Mouse (Mus musculus): ENCODE results near the gene Ptk7. TPM values are rescaled to one million over a fixed set of nuclear protein-coding genes. Genes with fewer than 3 reads are reported as not detected.

The Ptk7 gene
- polyA plus RNA-seq, 1 experiment from 2014 or later, result 25.9 TPM

- ATAC-seq, result no peak
- Histone ChIP-seq H3K36me3 (ENCODE audit: control insufficient read depth, insufficient read depth, low read length) (peaks cover 18% of the 10 kb centered on the region), H3K9me3 (ENCODE audit: control insufficient read depth, low read length) (no peaks in the 10 kb centered on the region), H3K27ac (ENCODE audit: low read depth, low read length) (no peak overlapping the region), H3K4me2 (ENCODE audit: low read length) (no peak overlapping the region), H3K4me1 (ENCODE audit: control insufficient read depth, insufficient read depth, low read depth, low read length) (peaks cover 4% of the 10 kb centered on the region), H3K27me3 (replicated peaks; ENCODE audit: control insufficient read depth, insufficient read depth, low read length) (no peaks in the 10 kb centered on the region), H3K4me3 (ENCODE audit: low read length) (no peak overlapping the region), H3K9ac (ENCODE audit: low read depth, low read length) (no peak overlapping the region)
- WGBS, result 87% methylated on average over 16 of the region's 16 CpGs
These were observed 39.5 kb downstream of the Ptk7 start for GRCm38 (mm10) chr17:46589635-46590314.

- no peak for ATAC-seq
- no peaks in the 10 kb centered on the region for H3K27me3 ChIP-seq (replicated peaks; ENCODE audit: control insufficient read depth, insufficient read depth, low read length)
- peaks cover 18% of the 10 kb centered on the region for H3K36me3 ChIP-seq (ENCODE audit: control insufficient read depth, insufficient read depth, low read length)
- H3K9me3 ChIP-seq (ENCODE audit: control insufficient read depth, low read length), result no peaks in the 10 kb centered on the region
- no peak overlapping the region for H3K27ac ChIP-seq (ENCODE audit: low read depth, low read length)
- H3K9ac ChIP-seq (ENCODE audit: low read depth, low read length), result no peak overlapping the region
- H3K4me2 ChIP-seq (ENCODE audit: low read length), result no peak overlapping the region
- peaks cover 4% of the 10 kb centered on the region for H3K4me1 ChIP-seq (ENCODE audit: control insufficient read depth, insufficient read depth, low read depth, low read length)
- H3K4me3 ChIP-seq (ENCODE audit: low read length), result no peak overlapping the region
- WGBS, result 95% methylated on average over 6 of the region's 6 CpGs
These were observed 40.4 kb downstream of the Ptk7 start for GRCm38 (mm10) chr17:46588913-46589312.

GRCm38 (mm10) chr17:46588173-46588572 lies 41.1 kb downstream of the Ptk7 start:
- H3K9ac ChIP-seq (ENCODE audit: low read depth, low read length), result no peak overlapping the region
- peaks cover 3% of the 10 kb centered on the region for H3K4me1 ChIP-seq (ENCODE audit: control insufficient read depth, insufficient read depth, low read depth, low read length)
- H3K36me3 ChIP-seq (ENCODE audit: control insufficient read depth, insufficient read depth, low read length), result peaks cover 18% of the 10 kb centered on the region
- no peak for ATAC-seq
- no peak overlapping the region for H3K27ac ChIP-seq (ENCODE audit: low read depth, low read length)
- no peaks in the 10 kb centered on the region for H3K27me3 ChIP-seq (replicated peaks; ENCODE audit: control insufficient read depth, insufficient read depth, low read length)
- no peak overlapping the region for H3K4me2 ChIP-seq (ENCODE audit: low read length)
- no peaks in the 10 kb centered on the region for H3K9me3 ChIP-seq (ENCODE audit: control insufficient read depth, low read length)
- 82% methylated on average over 9 of the region's 9 CpGs for WGBS
- no peak overlapping the region for H3K4me3 ChIP-seq (ENCODE audit: low read length)

- H3K4me1 ChIP-seq (ENCODE audit: control insufficient read depth, insufficient read depth, low read depth, low read length), result no peaks in the 10 kb centered on the region
- H3K4me2 ChIP-seq (ENCODE audit: low read length), result no peak overlapping the region
- no peaks in the 10 kb centered on the region for H3K9me3 ChIP-seq (ENCODE audit: control insufficient read depth, low read length)
- H3K36me3 ChIP-seq (ENCODE audit: control insufficient read depth, insufficient read depth, low read length), result peaks cover 18% of the 10 kb centered on the region
- H3K4me3 ChIP-seq (ENCODE audit: low read length), result no peak overlapping the region
- no peak overlapping the region for H3K9ac ChIP-seq (ENCODE audit: low read depth, low read length)
- 93% methylated on average over 8 of the region's 8 CpGs for WGBS
- H3K27me3 ChIP-seq (replicated peaks; ENCODE audit: control insufficient read depth, insufficient read depth, low read length), result no peaks in the 10 kb centered on the region
- no peak overlapping the region for H3K27ac ChIP-seq (ENCODE audit: low read depth, low read length)
- ATAC-seq, result no peak
These were observed 43.0 kb downstream of the Ptk7 start for GRCm38 (mm10) chr17:46586327-46586726.

GRCm38 (mm10) chr17:46578650-46579049 lies 50.7 kb downstream of the Ptk7 start:
- 78% methylated on average over 5 of the region's 5 CpGs for WGBS
- H3K4me2 ChIP-seq (ENCODE audit: low read length), result no peak overlapping the region
- no peaks in the 10 kb centered on the region for H3K9me3 ChIP-seq (ENCODE audit: control insufficient read depth, low read length)
- no peak overlapping the region for H3K9ac ChIP-seq (ENCODE audit: low read depth, low read length)
- H3K27ac ChIP-seq (ENCODE audit: low read depth, low read length), result no peak overlapping the region
- no peaks in the 10 kb centered on the region for H3K27me3 ChIP-seq (replicated peaks; ENCODE audit: control insufficient read depth, insufficient read depth, low read length)
- no peaks in the 10 kb centered on the region for H3K4me1 ChIP-seq (ENCODE audit: control insufficient read depth, insufficient read depth, low read depth, low read length)
- peak; percentile 37; the same call in 1 of the 2 replicates for ATAC-seq
- peaks cover 36% of the 10 kb centered on the region for H3K36me3 ChIP-seq (ENCODE audit: control insufficient read depth, insufficient read depth, low read length)
- H3K4me3 ChIP-seq (ENCODE audit: low read length), result no peak overlapping the region

- no peak overlapping the region for H3K9ac ChIP-seq (ENCODE audit: low read depth, low read length)
- H3K4me3 ChIP-seq (ENCODE audit: low read length), result no peak overlapping the region
- peaks cover 49% of the 10 kb centered on the region for H3K36me3 ChIP-seq (ENCODE audit: control insufficient read depth, insufficient read depth, low read length)
- H3K4me1 ChIP-seq (ENCODE audit: control insufficient read depth, insufficient read depth, low read depth, low read length), result no peaks in the 10 kb centered on the region
- 93% methylated on average over 13 of the region's 13 CpGs for WGBS
- ATAC-seq, result no peak
- no peaks in the 10 kb centered on the region for H3K27me3 ChIP-seq (replicated peaks; ENCODE audit: control insufficient read depth, insufficient read depth, low read length)
- no peaks in the 10 kb centered on the region for H3K9me3 ChIP-seq (ENCODE audit: control insufficient read depth, low read length)
- no peak overlapping the region for H3K27ac ChIP-seq (ENCODE audit: low read depth, low read length)
- no peak overlapping the region for H3K4me2 ChIP-seq (ENCODE audit: low read length)
These were observed 53.2 kb downstream of the Ptk7 start for GRCm38 (mm10) chr17:46576070-46576469.

- Histone ChIP-seq H3K36me3 (ENCODE audit: control insufficient read depth, insufficient read depth, low read length) (peaks cover 49% of the 10 kb centered on the region), H3K27me3 (replicated peaks; ENCODE audit: control insufficient read depth, insufficient read depth, low read length) (no peaks in the 10 kb centered on the region)
- WGBS, result 94% methylated on average over 7 of the region's 7 CpGs
These were observed 54.8 kb downstream of the Ptk7 start for GRCm38 (mm10) chr17:46574535-46574934.

GRCm38 (mm10) chr17:46571005-46571404 lies 58.3 kb downstream of the Ptk7 start:
- no peak for ATAC-seq
- no peak overlapping the region for H3K27ac ChIP-seq (ENCODE audit: low read depth, low read length)
- no peaks in the 10 kb centered on the region for H3K4me1 ChIP-seq (ENCODE audit: control insufficient read depth, insufficient read depth, low read depth, low read length)
- 92% methylated on average over 11 of the region's 11 CpGs for WGBS
- no peak overlapping the region for H3K4me3 ChIP-seq (ENCODE audit: low read length)
- H3K9me3 ChIP-seq (ENCODE audit: control insufficient read depth, low read length), result no peaks in the 10 kb centered on the region
- H3K27me3 ChIP-seq (replicated peaks; ENCODE audit: control insufficient read depth, insufficient read depth, low read length), result no peaks in the 10 kb centered on the region
- peaks cover 42% of the 10 kb centered on the region for H3K36me3 ChIP-seq (ENCODE audit: control insufficient read depth, insufficient read depth, low read length)
- H3K9ac ChIP-seq (ENCODE audit: low read depth, low read length), result no peak overlapping the region
- H3K4me2 ChIP-seq (ENCODE audit: low read length), result no peak overlapping the region

More at GRCm38 (mm10) chr17:46574535-46574934, 54.8 kb downstream of the Ptk7 start:
- Histone ChIP-seq H3K9me3 (ENCODE audit: control insufficient read depth, low read length) (no peaks in the 10 kb centered on the region), H3K4me2 (ENCODE audit: low read length) (no peak overlapping the region), H3K4me3 (ENCODE audit: low read length) (no peak overlapping the region), H3K9ac (ENCODE audit: low read depth, low read length) (no peak overlapping the region), H3K4me1 (ENCODE audit: control insufficient read depth, insufficient read depth, low read depth, low read length) (no peaks in the 10 kb centered on the region), H3K27ac (ENCODE audit: low read depth, low read length) (no peak overlapping the region)
- ATAC-seq, result no peak

- Histone ChIP-seq H3K27ac (ENCODE audit: low read depth, low read length) (no peak overlapping the region), H3K9ac (ENCODE audit: low read depth, low read length) (no peak overlapping the region), H3K4me2 (ENCODE audit: low read length) (no peak overlapping the region), H3K9me3 (ENCODE audit: control insufficient read depth, low read length) (no peaks in the 10 kb centered on the region), H3K4me3 (ENCODE audit: low read length) (no peak overlapping the region), H3K4me1 (ENCODE audit: control insufficient read depth, insufficient read depth, low read depth, low read length) (peaks cover 7% of the 10 kb centered on the region), H3K27me3 (replicated peaks; ENCODE audit: control insufficient read depth, insufficient read depth, low read length) (no peaks in the 10 kb centered on the region), H3K36me3 (ENCODE audit: control insufficient read depth, insufficient read depth, low read length) (peaks cover 6% of the 10 kb centered on the region; the same call in 1 of the 2 replicates)
- WGBS, result 85% methylated on average over 6 of the region's 6 CpGs
- ATAC-seq, result no peak
These were observed 70.2 kb downstream of the Ptk7 start for GRCm38 (mm10) chr17:46559146-46559545.
